Mouse (Mus musculus): ENCODE measurements around the gene Erlin1.

The Erlin1 gene

DNA sequence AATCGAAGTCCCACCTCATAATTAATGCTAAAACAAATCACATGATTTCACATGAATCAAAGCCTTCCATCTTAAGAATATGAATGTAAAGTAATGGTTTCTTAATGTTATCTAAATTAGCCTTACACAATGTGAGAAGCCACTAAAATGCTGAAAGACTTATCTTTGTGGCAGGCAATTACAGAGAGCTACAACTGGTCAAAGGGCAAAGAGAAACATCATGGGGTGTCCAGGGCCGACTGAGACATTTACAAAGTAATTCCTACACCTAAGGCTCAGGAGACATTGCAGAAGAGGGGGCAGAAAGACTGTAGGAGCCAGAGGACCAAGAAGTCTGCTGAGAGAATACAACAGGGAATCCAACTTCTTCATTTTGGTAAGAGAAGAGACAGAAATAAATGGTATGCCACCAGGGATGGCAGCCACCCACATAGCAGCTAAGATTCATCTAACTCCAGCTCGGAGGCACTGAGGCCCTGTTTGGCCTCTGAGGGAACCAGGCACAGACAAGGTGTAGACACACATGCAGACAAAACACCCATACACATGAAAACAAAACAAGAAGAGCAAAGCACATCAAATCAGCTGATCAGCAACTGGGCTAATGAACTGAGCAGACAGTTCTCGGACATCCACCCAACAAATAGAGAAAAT lies 14.3 kb downstream of the Erlin1 start:
- no peak for DNase-seq

GRCm38 (mm10) chr19:44050388-44050787 lies 19.2 kb downstream of the Erlin1 start:
- no peak for DNase-seq

- no peak for DNase-seq
Observed at GRCm38 (mm10) chr19:44049282-44049681, 20.3 kb downstream of the Erlin1 start.

DNA sequence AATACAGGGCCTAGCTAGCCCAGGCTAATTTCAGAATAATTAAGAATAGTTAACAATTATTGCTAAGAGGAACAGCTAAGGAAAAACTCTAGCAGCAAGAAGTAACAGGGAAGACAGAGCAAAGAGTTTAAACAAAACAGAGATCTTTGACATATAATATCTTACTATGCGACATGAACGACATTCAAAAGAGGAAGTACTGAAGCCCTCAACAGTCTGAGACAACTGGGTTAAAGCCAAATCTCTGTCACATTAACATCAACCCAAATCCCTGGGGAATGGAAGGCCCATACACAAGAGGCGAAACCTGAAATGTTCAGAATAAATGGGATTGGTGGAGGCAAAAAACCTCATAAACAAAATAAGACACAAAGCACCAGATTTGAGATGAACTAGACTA lies 23.7 kb downstream of the Erlin1 start:
- DNase-seq: no peak

- DNase-seq: no peak
Observed at GRCm38 (mm10) chr19:44042121-44042520, 27.5 kb downstream of the Erlin1 start.

GRCm38 (mm10) chr19:44033396-44033795 lies 36.2 kb downstream of the Erlin1 start:
- DNase-seq: no peak

DNA sequence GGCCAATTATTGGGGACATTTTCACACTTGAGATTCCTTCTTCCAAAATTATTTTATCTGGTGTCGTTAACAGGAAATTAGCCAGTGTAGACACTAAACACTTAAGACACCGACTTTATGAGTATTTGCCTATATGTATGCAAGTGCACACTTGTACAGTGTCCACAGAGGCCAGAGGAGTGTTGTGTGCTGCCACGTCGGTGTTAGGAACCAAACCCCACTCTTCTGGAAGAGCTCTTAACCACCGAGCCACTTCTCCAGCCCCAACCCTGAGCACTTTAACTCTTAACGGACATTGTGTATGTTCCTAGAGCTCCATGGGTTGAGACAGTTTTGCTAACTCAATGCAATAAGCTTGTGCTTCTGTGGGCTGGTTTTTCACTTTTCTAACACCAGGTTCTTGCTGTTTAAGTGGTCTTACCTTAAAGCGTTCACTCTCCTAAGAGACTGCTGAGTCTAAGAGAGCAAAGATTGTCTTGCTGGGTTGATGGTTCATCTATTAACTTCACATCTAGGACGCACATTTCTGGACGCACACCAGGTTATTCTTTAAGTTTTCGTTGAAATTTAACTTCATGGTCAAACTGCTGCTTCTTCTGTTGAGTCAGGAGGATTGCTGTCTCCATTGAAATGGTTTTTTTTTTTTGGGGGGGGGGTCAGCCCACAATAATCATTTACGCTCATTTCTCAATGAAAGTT lies 37.4 kb downstream of the Erlin1 start:
- DNase-seq: no peak

GRCm38 (mm10) chr19:44030024-44030423 lies 39.6 kb downstream of the Erlin1 start:
- DNase-seq: no peak

DNA sequence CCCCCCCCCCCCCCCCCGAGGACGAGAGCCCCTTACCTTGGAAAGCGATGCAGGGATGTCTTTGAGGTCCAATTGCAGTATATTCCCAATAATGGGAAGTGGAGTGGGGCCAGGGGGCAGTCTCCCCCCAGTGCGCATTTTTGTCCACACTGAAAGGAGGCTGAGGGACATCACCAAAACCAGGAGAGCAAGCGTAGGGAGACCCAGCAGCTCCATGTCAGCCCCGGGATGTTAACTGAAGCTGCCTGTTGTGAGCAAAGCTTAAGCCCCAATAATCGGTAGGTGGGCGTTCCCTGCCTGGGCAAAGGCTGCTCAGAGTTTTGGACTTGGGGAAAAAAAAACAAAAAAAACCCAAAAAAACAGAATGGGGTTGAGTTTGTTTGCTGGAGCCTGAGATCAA lies 40.6 kb downstream of the Erlin1 start, which contains the start of gene Cyp2c23:
Gene Cyp2c23 (minus strand): TSS at position 237 of the 400 bp plus-strand sequence.
- no peak for DNase-seq

DNA sequence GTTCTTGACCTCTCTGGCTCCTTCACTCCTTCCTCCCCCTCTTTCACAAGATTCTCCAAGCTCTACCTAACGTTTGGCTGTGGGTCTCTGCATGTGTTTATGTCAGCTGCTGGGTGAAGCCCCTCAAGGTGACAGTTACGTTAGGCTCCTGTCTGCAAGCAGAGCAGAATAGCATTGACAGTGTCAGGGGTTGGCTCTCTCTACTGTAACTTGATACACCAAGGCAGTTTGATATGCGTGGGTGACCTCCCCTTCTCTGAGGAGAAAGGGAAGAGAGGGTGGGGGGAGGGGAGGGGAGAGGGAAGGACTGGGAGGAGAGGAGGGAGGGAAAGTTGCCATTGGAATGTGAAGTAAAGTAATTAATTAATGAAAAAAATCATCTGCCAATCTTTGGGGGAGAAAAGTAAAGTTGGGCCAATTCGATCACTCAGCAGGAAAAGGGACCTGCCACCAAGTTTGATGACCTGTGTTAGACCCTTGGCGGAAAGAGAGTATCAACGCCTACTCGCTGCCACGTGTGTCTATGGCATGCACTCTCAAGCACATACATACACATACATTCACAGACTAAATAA lies 42.5 kb downstream of the Erlin1 start:
- no peak for DNase-seq

DNA sequence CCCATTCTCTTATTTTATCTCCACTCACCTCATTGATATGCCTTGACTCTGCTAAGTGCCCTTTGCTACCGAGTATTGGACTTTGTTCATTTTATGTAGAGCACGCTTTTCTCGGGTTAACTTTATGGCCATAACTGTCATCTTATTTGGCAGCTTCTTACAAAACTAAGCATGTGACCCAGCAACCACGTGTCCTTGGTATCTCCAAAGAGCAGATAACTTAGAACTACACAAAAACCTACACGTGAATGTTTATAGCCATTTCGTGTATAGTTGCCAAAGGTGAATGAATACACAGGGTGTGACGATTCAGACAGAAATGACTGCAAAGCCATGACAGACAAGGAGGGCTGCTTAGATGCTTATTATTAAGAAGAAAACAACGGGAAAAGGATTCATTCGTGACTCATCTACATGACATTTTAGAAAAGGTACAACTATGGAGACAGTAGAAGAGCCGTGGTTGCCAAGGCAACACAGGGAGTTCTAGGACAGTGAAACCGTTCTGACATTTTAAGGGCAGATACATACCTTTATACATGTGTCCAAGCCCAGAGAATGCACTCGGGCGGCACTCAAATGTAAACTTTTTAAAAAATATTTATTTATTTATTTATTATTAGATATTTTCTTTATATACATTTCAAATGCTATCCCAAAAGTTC lies 44.5 kb downstream of the Erlin1 start:
- no peak for DNase-seq

DNA sequence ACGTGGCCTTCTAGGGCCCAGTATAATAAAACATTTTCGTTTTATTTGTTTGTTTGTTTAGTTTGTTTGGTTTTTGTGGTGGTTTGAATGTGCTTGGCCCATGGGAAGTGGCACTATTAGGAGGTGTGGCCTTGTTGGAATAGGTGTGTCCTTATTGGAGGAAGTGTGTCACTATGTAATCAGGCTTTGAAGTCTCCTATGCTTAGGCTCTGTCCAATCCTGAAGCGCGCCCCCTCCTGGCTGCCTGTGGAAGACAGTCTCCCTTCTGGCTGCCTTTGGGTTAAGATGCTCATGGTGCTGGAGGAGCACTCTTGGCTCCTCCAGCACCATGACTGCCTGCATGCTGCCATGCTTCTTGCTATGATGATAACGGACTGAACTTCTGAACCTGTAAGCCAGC lies 46.5 kb downstream of the Erlin1 start:
- DNase-seq: peak; percentile 8

GRCm38 (mm10) chr19:44021502-44021901 lies 48.1 kb downstream of the Erlin1 start:
- no peak for DNase-seq

- DNase-seq: no peak
Observed at GRCm38 (mm10) chr19:44019739-44020138, 49.8 kb downstream of the Erlin1 start.

DNA sequence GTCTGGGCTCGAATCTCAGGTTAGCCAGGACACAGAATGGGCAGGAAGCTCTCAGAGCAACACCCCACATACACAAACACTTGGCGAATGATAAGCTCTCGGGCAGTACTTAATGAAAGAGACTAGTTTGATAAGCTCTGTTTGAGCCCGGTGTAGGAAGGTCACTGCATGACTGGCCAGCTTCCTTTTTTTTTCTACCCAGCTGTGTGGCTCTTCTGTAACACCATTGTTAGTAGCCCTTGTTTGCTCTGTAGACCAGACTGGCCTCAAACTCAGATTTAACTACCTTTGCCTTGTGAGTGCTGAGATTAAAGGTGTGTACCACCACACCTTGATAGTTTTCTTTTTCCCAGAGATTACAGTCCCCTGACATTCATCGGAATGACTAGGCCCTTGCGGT lies 55.7 kb downstream of the Erlin1 start:
- no peak for DNase-seq

- DNase-seq: no peak
Observed at GRCm38 (mm10) chr19:44008784-44009183, 60.8 kb downstream of the Erlin1 start.

- no peak for DNase-seq
Observed at GRCm38 (mm10) chr19:44007186-44007585, 62.4 kb downstream of the Erlin1 start.

DNA sequence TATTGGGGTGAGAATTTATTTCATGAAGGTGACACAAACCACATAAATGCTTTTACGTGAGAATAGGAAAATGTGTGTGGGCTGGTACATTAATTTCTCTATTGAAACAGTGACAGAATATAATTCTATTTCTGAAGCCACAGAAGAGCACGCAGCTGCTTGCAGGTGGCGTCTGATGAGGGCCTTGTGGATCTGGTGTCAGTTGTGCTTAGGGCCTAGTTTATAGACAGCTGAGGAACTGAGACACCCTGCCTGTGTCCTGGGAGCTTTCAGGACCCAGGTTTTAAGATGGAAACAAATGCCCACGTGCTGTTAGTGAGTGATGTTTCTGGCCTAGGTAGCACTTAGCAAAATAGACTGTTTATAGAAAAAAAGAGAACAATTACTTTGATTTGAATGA lies 64.6 kb downstream of the Erlin1 start:
- DNase-seq: no peak

- DNase-seq: no peak
Observed at GRCm38 (mm10) chr19:44004261-44004660, 65.3 kb downstream of the Erlin1 start.

GRCm38 (mm10) chr19:44000720-44001119 lies 68.9 kb downstream of the Erlin1 start:
- no peak for DNase-seq

GRCm38 (mm10) chr19:44000061-44000460 lies 69.5 kb downstream of the Erlin1 start:
- DNase-seq: no peak

- no peak for DNase-seq
Observed at GRCm38 (mm10) chr19:43998802-43999527, 70.6 kb downstream of the Erlin1 start.

- DNase-seq: no peak
Observed at GRCm38 (mm10) chr19:43998101-43998500, 71.5 kb downstream of the Erlin1 start.
